Mouse (Mus musculus): ENCODE results near the gene Zfp750. TPM values are rescaled to one million over a fixed set of nuclear protein-coding genes. Genes with fewer than 3 reads are reported as not detected.

The Zfp750 gene
- polyA plus RNA-seq, 1 experiment = 0.04 TPM

GRCm38 (mm10) chr11:121547234-121547633 is 28.1 kb upstream of the Zfp750 start:
- no peak for TF ChIP-seq GATA1 (IDR thresholded peaks at IDR 0.05; ENCODE audit: low read length)

GRCm38 (mm10) chr11:121545398-121546034 is 26.4 kb upstream of the Zfp750 start:
- TF ChIP-seq GATA1 (IDR thresholded peaks at IDR 0.05; ENCODE audit: low read length) = no peak

- TF ChIP-seq GATA1 (IDR thresholded peaks at IDR 0.05; ENCODE audit: low read length) = no peak
These were observed 25.7 kb upstream of the Zfp750 start for GRCm38 (mm10) chr11:121544755-121545397.

GRCm38 (mm10) chr11:121543922-121544321 is 24.8 kb upstream of the Zfp750 start:
- no peak for TF ChIP-seq GATA1 (IDR thresholded peaks at IDR 0.05; ENCODE audit: low read length)

GRCm38 (mm10) chr11:121543287-121543856 is 24.2 kb upstream of the Zfp750 start:
- no peak for TF ChIP-seq GATA1 (IDR thresholded peaks at IDR 0.05; ENCODE audit: low read length)

- TF ChIP-seq GATA1 (IDR thresholded peaks at IDR 0.05; ENCODE audit: low read length) = no peak
These were observed 23.3 kb upstream of the Zfp750 start for GRCm38 (mm10) chr11:121542471-121542870.

GRCm38 (mm10) chr11:121536528-121536927 is 17.4 kb upstream of the Zfp750 start:
- TF ChIP-seq GATA1 (IDR thresholded peaks at IDR 0.05; ENCODE audit: low read length) = no peak

GRCm38 (mm10) chr11:121529747-121530146 is 10.6 kb upstream of the Zfp750 start:
- no peak for TF ChIP-seq GATA1 (IDR thresholded peaks at IDR 0.05; ENCODE audit: low read length)

GRCm38 (mm10) chr11:121524191-121524590 is 5.1 kb upstream of the Zfp750 start:
- TF ChIP-seq GATA1 (IDR thresholded peaks at IDR 0.05; ENCODE audit: low read length) = no peak

GRCm38 (mm10) chr11:121522156-121522762 is 3.1 kb upstream of the Zfp750 start:
- no peak for TF ChIP-seq GATA1 (IDR thresholded peaks at IDR 0.05; ENCODE audit: low read length)

- TF ChIP-seq GATA1 (IDR thresholded peaks at IDR 0.05; ENCODE audit: low read length) = no peak
These were observed 1.6 kb upstream of the Zfp750 start for GRCm38 (mm10) chr11:121520761-121521160.

GRCm38 (mm10) chr11:121519703-121520102 is 570 bp upstream of the Zfp750 start:
- TF ChIP-seq GATA1 (IDR thresholded peaks at IDR 0.05; ENCODE audit: low read length) = no peak

- no peak for TF ChIP-seq GATA1 (IDR thresholded peaks at IDR 0.05; ENCODE audit: low read length)
These were observed 1.3 kb downstream of the Zfp750 start for GRCm38 (mm10) chr11:121517687-121518465.

- no peak for TF ChIP-seq GATA1 (IDR thresholded peaks at IDR 0.05; ENCODE audit: low read length)
These were observed 2.2 kb downstream of the Zfp750 start for GRCm38 (mm10) chr11:121516906-121517305.

- no peak for TF ChIP-seq GATA1 (IDR thresholded peaks at IDR 0.05; ENCODE audit: low read length)
These were observed 3.1 kb downstream of the Zfp750 start for GRCm38 (mm10) chr11:121515996-121516395.

Data from G1E-ER4 (cell line).